8 mouse cellular contexts compared by ENCODE assay signal in genomic region chr14:61597968-61598367, GRCm38 (mm10). TPM values are rescaled to one million over a fixed set of nuclear protein-coding genes. Genes with fewer than 3 reads are reported as not detected.
DNase-seq lines count a peak whose midpoint lies in the region; ATAC-seq and TF ChIP-seq lines count a peak whose summit lies in the region.

Trim13 (plus strand) TSS chr14:61598247.

- 57% methylated on average over 5 of the region's 5 CpGs for WGBS in heart, adult 2 months
- 54% methylated on average over 5 of the region's 5 CpGs for WGBS in embryonic facial prominence, embryonic 13.5 days
- 55% methylated on average over 5 of the region's 5 CpGs for WGBS in midbrain, postnatal 0 days

- peaks cover 4% of the 10 kb centered on the region for H3K4me1 ChIP-seq in heart, adult 2 months (ENCODE audit: control insufficient read depth, insufficient read depth, low read length)
- peaks cover 18% of the 10 kb centered on the region for H3K4me1 ChIP-seq in embryonic facial prominence, embryonic 13.5 days
- 0 out of 2 replicates have a peak, but pooled peaks cover 8% of the 10 kb centered on the region for H3K4me1 ChIP-seq in midbrain, postnatal 0 days (ENCODE audit: insufficient read depth, low read length)

- no peak for TF ChIP-seq POLR2A in heart, adult 2 months (IDR thresholded peaks at IDR 0.05; ENCODE audit: insufficient read depth, low read depth, low read length)

- no peak within 1 kb of the TSS for H3K9ac ChIP-seq in heart, adult 2 months (ENCODE audit: low read depth, low read length)
- peak within 1 kb of the TSS; percentile 88 for H3K9ac ChIP-seq in embryonic facial prominence, embryonic 13.5 days
- 0 out of 2 replicates have a peak within 1 kb of the TSS, but pooled peaks have one; percentile 91 for H3K9ac ChIP-seq in midbrain, postnatal 0 days (replicated peaks; ENCODE audit: low read length, poor library complexity, severe bottlenecking)

- DNase-seq in heart, adult 2 months: no peak
- no peak for DNase-seq in heart, adult 18-20 months
- peak; percentile 16 for DNase-seq in CD4-positive helper T cell, adult 2 months (ENCODE audit: low read depth, low spot score)
- DNase-seq in left cerebral cortex, postnatal 14 days (ENCODE audit: low spot score in 2 of 2): no peak
- DNase-seq in midbrain, postnatal 0 days (ENCODE audit: low spot score): no peak
- no peak for DNase-seq in yolk sac, embryonic 10.5 days (ENCODE audit: low spot score)

- H3K9me3 ChIP-seq in embryonic facial prominence, embryonic 13.5 days: no peaks in the 10 kb centered on the region
- no peaks in the 10 kb centered on the region for H3K9me3 ChIP-seq in midbrain, postnatal 0 days (ENCODE audit: low read length)

- H3K4me3 ChIP-seq in heart, adult 2 months: peak within 1 kb of the TSS; percentile 71
- H3K4me3 ChIP-seq in embryonic facial prominence, embryonic 13.5 days: peak within 1 kb of the TSS; percentile 79
- H3K4me3 ChIP-seq in midbrain, postnatal 0 days (ENCODE audit: low read depth, low read length): peak within 1 kb of the TSS; percentile 77

- no peaks in the 10 kb centered on the region for H3K27me3 ChIP-seq in heart, adult 2 months (ENCODE audit: control insufficient read depth, insufficient read depth, low read length)
- H3K27me3 ChIP-seq in embryonic facial prominence, embryonic 13.5 days: no peaks in the 10 kb centered on the region
- no peaks in the 10 kb centered on the region for H3K27me3 ChIP-seq in midbrain, postnatal 0 days (ENCODE audit: insufficient read depth, low read length)

- no peak for TF ChIP-seq EP300 in heart, adult 2 months (IDR thresholded peaks at IDR 0.05; ENCODE audit: insufficient read depth, low read depth, low read length)

- ATAC-seq in embryonic facial prominence, embryonic 13.5 days (ENCODE audit: insufficient number of reproducible peaks, insufficient read depth, low FRiP score, low TSS enrichment, low read depth): no peak
- ATAC-seq in midbrain, postnatal 0 days (ENCODE audit: low FRiP score): no peak
- no peak for ATAC-seq in monocyte, adult 5-6 weeks (replicated peaks; ENCODE audit: insufficient number of reproducible peaks, low FRiP score, low TSS enrichment, poor library complexity, severe bottlenecking)

- intact Hi-C loops in heart, adult 2 months (cut with DNase I): loop anchor here (5.0 kb wide), 1 partner anchor 41 kb away; the partner anchor contains the start of gene Spryd7
- intact Hi-C loops in left cerebral cortex, postnatal 14 days (cut with DNase I): no loop called here

- H3K27ac ChIP-seq in heart, adult 2 months: peak within 1 kb of the TSS; percentile 86
- no peak within 1 kb of the TSS for H3K27ac ChIP-seq in embryonic facial prominence, embryonic 13.5 days
- no peak within 1 kb of the TSS for H3K27ac ChIP-seq in midbrain, postnatal 0 days (ENCODE audit: low read depth, low read length)

- H3K36me3 ChIP-seq in heart, adult 2 months (ENCODE audit: control insufficient read depth, insufficient read depth, low read length): peaks cover 8% of the 10 kb centered on the region
- H3K36me3 ChIP-seq in embryonic facial prominence, embryonic 13.5 days: 0 out of 2 replicates have a peak, but pooled peaks cover 4% of the 10 kb centered on the region
- H3K36me3 ChIP-seq in midbrain, postnatal 0 days (ENCODE audit: insufficient read depth, low read length): no peaks in the 10 kb centered on the region

- H3K79me2 ChIP-seq in heart, adult 2 months (replicated peaks; ENCODE audit: control insufficient read depth, insufficient read depth, low read length): no peaks in the 10 kb centered on the region

- peak within 1 kb of the TSS; percentile 61 for H3K4me2 ChIP-seq in embryonic facial prominence, embryonic 13.5 days
- peak within 1 kb of the TSS; percentile 45 for H3K4me2 ChIP-seq in midbrain, postnatal 0 days (ENCODE audit: low read depth, low read length, poor library complexity, severe bottlenecking)

- no peak for TF ChIP-seq CTCF in heart, adult 2 months (IDR thresholded peaks at IDR 0.05)
- no peak for TF ChIP-seq CTCF in midbrain, postnatal 0 days (IDR thresholded peaks at IDR 0.05)

RNA-seq across cellular contexts. Expression of gene Trim13, which starts in this region (rescaled TPM):
- total RNA-seq in heart, adult 2 months (2021): 1 to 10 TPM; 6.6 to 7.5 TPM
- 4.8 and 11.0 TPM in 2 replicates for polyA plus RNA-seq in heart, adult 2 months (2012; rRNA removed)
- total RNA-seq in heart, adult 18-20 months (2021): 1 to 10 TPM; 7.0 to 7.3 TPM
- polyA plus RNA-seq in embryonic facial prominence, embryonic 13.5 days (2015; fragmentation: Nextera tagmentation; extraction: Ambion mirVana): 21.6 and 26.0 TPM in 2 replicates
- 10 to 100 TPM; 10.1 to 11.4 TPM for total RNA-seq in left cerebral cortex, postnatal 14 days (2021)
- total RNA-seq in midbrain, postnatal 0 days (2014; rRNA removed): 17.0 and 21.7 TPM in 2 replicates
- polyA plus RNA-seq in midbrain, postnatal 0 days (2015; fragmentation: Nextera tagmentation; extraction: Ambion mirVana): 32.7 and 33.6 TPM in 2 replicates
- total RNA-seq in monocyte, adult 5-6 weeks (2017): 1.9 to 11.8 TPM (median 8.2 TPM) in 3 replicates
